Mouse (Mus musculus) megakaryocyte progenitor cell, adult 5-6 weeks (primary cell): ENCODE data around the gene Nup153. TPM values are rescaled to one million over a fixed set of nuclear protein-coding genes. Genes with fewer than 3 reads are reported as not detected.

Source experiments
- ATAC-seq: replicated peaks from 2 replicates; pipeline ENCODE4 v1.8.0; 2016; ENCODE audit warnings: mild to moderate bottlenecking, moderate TSS enrichment, inconsistent platforms; ENCODE audit not compliant: poor library complexity
- total RNA-seq, 2 experiments: library from RNA; stranded (forward) in 1 of 2; stranded (reverse) in 1 of 2; fragments of 157-497, 149-512 nt in 1 of 2; fragments of 200-1000 nt in 1 of 2; gene quantifications; 2 replicates each; pipeline versions ENCODE4 v1.2.3 to v1.2.4; 2015 to 2017

Gene Nup153
- total RNA-seq, 2 experiments from 2014 or later = 67.7 to 126 TPM

DNA sequence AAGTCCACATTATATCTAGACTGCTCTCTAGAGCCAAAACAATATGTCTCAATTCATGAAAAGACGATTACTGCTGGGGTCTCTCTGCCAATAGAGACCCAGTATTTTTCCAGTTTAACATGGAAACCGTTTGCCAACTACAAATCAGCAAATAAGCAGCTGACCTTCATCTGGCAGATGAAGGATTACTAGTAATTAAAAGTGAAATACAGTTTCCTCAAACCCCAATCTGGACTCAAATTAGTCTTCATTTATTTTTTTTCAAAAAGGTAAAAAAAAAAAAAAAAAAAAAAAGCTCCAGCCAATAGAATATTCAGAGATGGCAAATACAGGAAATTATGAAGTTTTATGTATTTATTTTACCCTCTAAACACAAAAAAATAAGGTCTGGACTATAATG is 2.3 kb upstream of the Nup153 start:
- no peak for ATAC-seq

DNA sequence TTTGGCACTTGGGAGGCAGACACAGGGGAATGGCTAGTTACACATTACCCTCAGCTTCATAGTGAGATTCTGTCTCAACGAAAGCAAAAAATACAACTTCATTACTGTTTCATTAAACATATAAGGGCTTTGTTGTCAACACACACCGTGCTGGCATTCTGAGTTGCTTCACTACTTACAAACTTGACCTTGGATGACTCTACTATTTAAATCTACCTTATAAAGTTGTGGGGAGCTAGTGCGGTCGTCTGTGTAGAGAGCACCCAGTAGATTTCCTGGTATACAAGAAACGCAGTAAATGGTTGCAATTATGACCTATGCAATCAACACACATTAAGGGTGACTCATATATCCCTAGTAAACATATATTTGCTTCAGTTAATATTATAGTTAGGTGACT is 671 bp upstream of the Nup153 start:
- ATAC-seq = no peak

GRCm38 (mm10) chr13:46727038-46727836 is 503 bp downstream of the Nup153 start:
- peak; percentile 55 for ATAC-seq

DNA sequence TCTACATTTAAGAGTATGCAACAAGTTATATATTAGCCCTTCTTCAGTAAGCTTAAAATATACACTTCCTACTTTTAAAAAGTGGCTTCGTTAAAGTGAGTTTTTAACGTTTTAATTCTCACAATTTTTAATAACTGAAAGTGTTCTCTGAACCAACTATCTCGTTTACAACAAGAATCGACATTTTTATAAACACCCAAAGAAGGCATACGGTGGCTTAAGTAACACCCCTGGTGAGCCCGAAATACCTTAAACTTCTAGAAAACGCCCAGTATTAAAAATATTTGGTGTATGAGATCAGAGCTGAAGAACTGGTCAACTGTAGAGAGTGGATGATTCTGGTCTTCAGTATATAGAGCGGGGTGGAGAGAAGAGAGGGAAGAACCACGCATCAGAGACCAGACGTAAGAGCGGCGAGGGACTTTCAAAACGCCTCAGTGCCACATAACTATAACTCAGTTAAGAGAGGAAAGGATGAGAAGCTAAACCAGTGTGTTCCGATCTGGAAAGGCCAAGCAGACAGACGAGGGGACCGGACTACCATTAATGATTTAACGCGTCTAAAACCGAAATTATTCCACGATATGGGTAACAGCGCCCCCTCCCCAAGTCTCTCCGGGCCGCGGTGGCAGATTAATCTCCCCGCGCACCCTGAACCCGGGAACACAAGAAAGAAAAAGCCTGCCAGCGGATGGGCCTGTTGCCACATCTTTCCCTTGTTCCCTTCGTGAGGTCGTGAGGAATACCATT is 1.3 kb downstream of the Nup153 start:
- ATAC-seq = no peak

DNA sequence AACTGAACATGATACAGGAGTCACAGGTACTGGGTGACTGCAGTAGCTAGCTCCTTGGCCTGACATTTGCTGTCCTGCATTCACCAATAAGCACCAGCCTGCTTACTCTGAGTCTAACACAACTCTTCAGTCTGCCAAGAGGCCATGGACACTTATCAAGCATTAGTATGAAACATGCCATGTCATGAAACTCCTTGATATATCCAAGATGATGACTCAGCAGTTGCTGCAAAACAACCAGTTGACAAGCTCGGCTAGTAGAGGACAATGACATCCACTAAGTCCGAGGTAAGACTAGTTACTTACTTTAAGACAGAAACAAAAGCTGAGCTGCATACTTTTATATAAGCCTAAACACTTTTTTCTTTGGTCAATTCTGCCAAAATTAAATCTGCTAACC is 2.5 kb downstream of the Nup153 start:
- peak; percentile 29 for ATAC-seq

DNA sequence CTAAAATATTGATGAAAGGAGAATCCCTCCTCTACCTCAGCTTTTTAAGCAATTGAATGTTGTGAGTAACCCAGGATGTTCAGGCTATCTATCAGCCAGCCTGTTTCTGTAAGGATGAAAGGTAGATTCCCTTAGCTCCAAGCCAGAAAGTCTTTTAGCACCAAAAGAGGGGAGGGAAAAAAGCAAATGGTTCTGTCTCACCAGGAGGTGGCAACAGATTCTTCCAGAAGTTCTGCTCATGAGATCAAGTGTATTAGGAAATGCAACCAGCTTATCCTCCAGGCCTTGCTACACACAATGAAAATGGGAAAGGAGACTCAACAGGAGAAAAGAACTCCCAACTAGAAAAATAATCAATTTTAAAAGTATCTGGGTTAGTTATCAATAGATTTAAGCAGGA is 3.4 kb downstream of the Nup153 start:
- no peak for ATAC-seq

GRCm38 (mm10) chr13:46721009-46721408 is 6.7 kb downstream of the Nup153 start:
- no peak for ATAC-seq

- ATAC-seq = no peak
Measured at GRCm38 (mm10) chr13:46718893-46719400, 8.8 kb downstream of the Nup153 start.

DNA sequence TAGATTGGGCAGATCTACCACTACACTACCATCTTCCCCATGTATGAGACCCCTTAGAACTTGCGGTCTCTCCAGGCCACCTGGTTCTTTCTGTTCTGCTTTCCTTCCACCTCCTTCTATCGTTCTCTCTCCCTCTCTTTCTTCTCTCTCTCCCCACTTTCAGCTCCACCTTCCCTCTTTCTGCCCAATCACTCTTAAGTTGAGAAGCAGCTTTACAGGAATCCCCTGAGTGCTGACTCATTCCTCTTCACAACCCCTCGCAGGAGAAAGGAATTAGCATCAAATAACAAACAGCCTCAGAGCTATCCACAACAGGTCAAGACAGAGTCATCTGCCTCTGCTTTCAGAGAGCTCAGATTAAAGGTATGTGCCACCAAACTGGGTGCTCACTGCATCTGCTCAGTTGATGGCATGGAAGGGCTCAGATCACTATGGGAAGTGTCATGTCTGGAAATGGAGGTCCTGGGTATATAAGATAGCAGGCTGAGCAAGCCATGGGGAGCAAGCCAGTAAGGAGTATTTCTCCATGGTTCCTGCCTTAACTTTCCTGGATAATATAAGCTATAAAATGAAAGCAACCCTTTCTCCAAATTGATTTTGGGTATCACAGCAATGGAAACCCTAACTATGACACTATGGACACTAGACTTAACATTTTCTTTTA is 11.6 kb downstream of the Nup153 start:
- no peak; the same call in 1 of the 2 replicates for ATAC-seq

GRCm38 (mm10) chr13:46713486-46713885 is 14.3 kb downstream of the Nup153 start:
- no peak for ATAC-seq

DNA sequence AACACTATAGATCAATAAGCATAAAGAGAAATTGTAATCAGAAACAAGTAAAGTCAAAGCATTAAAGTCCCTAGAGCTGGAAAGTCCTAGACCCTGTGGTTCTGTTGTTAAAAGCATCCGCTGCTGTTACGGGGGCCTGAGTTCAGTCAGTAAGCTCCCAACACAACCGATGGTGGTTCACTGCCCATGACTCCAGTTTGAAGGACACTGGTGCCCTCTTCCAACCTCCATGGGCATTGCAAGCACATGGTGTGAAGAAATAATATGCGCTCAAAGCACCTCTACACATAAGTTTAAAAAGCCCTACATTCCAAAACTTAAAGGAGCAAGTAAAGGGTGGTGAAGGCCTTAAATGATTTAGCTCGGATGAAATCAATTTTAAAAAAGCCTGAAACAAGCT is 24.6 kb downstream of the Nup153 start:
- peak; percentile 65 for ATAC-seq

GRCm38 (mm10) chr13:46701486-46701885 is 26.3 kb downstream of the Nup153 start:
- peak; percentile 61; the same call in 1 of the 2 replicates for ATAC-seq

- ATAC-seq = no peak
Measured at GRCm38 (mm10) chr13:46699372-46699771, 28.4 kb downstream of the Nup153 start.

GRCm38 (mm10) chr13:46696788-46697187 is 31.0 kb downstream of the Nup153 start:
- ATAC-seq = no peak

- no peak for ATAC-seq
Measured at GRCm38 (mm10) chr13:46695932-46696331, 31.8 kb downstream of the Nup153 start.

- no peak for ATAC-seq
Measured at GRCm38 (mm10) chr13:46695296-46695908, 32.3 kb downstream of the Nup153 start.

GRCm38 (mm10) chr13:46690559-46691241 is 37.0 kb downstream of the Nup153 start:
- no peak for ATAC-seq

GRCm38 (mm10) chr13:46683370-46683769 is 44.4 kb downstream of the Nup153 start:
- no peak for ATAC-seq

DNA sequence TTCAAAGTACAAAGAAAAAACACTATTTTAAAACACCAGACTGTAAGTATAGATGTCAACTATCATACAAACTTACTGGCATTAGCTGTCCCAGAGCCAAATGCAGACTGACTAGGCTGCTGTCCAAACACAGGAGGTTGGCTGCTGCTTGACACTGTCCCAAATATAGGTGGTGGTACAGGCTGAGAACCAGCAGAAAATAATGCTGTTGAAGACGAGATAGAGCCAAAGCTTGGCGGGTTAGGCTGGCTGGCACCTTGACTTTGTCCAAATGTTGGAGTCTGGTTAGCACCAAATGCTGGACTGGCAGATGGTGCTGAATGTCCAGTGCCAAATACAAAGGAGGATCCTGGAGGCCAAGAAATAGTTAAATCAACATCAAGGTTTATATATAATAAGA is 44.8 kb downstream of the Nup153 start:
- ATAC-seq = no peak

DNA sequence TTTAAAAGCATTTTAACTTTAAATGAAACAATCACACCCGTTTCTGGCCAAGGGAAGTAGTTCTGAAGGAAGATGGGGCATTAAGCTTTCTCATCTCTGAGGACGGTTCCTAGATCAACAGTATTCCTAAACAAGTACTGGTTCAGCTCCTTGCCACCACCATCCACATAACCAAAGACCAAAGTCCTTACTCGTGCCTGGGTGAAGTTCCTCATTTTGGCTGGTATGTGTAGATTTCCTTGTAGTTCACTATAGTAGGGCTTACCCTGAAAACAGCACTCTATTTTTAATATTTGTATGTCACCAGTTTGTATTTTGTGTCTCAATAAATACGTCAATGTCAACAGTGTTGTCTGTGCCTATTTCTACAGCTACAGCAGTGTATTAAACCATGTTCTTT is 50.0 kb downstream of the Nup153 start:
- ATAC-seq = 0 out of 2 replicates have a peak, but pooled peaks have one; percentile 17
